Mouse (Mus musculus) small intestine, adult 2 months (tissue): ENCODE measurements around the gene Fntb.

Experiments used
- CTCF ChIP-seq: fragments of 200-500 bp; IDR thresholded peaks from 2 replicates; pipeline ENCODE4 v1.5.1; 2012; ENCODE audit warnings: low read depth, mild to moderate bottlenecking, control low read depth, inconsistent platforms, low read length, moderate library complexity, mixed read lengths; ENCODE audit not compliant: insufficient replicate concordance, insufficient read length; ENCODE audit errors: extremely low read depth
- POLR2A ChIP-seq: fragments of 200-500 bp; IDR thresholded peaks from 2 replicates; pipeline ENCODE4 v1.6.1; 2012; ENCODE audit warnings: low read depth, mild to moderate bottlenecking, control low read depth, inconsistent platforms, low read length, moderate library complexity

GRCm38 (mm10) chr12:76927539-76927938, 162.2 kb downstream of the Fntb start:
- no peak for TF ChIP-seq POLR2A
- TF ChIP-seq CTCF: no peak
